Mouse (Mus musculus) frontal cortex, postnatal 10 days (tissue): ENCODE results near the gene Grk5.

Experiments used
- DNase-seq, 2 experiments: peaks; one replicate each; pipeline ENCODE4 v3.0.0; 2022; ENCODE audit warnings: low spot score in 2 of 2, mixed read lengths in 1 of 2

Grk5 gene

DNA sequence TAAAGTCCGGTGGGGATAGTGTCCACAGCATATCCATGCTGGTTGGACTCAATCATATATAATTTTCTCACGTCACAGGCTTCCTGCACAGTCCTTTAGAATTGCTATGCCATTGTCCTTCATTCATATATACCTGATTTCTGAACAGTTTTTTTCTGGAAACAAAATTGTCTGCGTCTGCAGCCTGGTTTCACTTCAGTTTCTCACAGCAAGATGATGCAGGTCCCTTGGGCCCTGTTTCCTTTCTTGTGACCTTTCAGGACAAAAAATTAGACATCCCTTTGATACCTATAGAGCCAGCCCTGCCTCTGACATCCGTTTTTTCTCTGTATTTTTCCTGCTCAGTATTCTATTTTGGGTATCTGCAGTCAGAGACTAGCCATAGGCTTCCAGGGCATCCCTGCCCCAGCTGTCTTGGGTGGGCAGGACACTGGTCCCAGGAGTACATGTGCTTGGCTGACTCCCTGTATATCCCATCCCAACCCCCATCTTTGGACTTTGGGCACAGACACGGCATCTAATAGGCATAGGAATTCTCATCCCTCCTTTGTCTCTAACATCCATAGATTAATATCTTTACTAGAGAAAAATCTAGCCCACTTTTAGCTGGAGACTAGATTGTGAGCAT, 167.3 kb downstream of the Grk5 start:
- no peak for DNase-seq

DNA sequence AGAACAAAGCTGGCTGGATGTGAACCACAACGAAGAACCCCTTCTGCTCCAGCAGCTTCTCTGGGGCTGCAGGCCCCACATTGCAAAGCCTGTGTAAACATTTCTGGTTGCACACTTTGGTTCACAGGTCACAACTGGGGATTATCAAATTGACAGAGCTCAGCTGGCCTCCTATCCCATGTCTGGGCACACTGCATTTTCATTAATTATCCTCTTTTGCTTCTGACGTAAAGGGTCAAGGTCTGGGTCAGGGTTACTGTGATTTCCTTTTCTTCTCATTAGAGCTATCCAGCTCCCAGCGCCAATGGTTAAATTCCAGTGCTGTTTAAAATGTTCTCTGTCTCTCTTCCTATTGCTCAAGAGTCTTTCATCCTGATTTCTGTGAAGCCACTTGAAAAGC, 168.0 kb downstream of the Grk5 start:
- no peak for DNase-seq

DNA sequence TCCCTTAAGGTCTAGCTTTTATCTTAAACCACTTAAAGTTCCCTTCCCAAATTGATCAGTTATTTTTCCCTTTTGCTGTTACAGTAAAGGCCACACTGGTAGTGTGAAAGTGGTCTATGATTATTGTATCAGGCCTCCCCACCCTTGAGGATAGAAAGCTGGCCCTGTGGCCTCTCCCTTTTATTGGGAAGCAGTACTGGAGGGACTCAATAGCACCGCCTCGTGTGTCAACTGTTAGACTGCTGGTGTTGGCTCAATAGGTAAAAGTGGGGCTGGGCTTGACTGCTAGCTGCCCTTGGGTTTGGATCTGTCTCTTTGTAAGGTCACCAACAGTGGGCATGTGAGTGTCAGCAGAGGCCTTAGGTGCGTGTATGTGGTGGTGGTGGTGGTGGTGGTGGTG, 174.8 kb downstream of the Grk5 start:
- DNase-seq = no peak

DNA sequence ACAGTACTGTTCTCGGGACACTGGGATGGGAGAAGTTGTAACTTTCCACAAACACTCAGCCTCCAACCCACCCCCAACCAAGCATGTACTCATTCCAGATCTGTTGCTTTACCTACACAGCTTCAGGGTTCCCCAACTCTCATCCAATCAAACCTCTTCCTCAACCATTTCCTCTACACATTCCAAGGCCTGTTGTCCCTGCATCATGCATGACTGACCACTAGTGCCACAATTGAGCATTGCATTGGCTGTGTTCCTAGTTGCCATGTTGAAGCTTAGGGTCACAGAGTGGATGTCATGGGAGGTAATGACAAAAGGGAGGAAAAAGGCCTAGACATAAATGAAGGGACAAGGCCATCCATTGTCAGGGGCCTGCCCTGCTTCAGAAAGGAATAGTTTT, 175.5 kb downstream of the Grk5 start:
- DNase-seq = no peak

DNA sequence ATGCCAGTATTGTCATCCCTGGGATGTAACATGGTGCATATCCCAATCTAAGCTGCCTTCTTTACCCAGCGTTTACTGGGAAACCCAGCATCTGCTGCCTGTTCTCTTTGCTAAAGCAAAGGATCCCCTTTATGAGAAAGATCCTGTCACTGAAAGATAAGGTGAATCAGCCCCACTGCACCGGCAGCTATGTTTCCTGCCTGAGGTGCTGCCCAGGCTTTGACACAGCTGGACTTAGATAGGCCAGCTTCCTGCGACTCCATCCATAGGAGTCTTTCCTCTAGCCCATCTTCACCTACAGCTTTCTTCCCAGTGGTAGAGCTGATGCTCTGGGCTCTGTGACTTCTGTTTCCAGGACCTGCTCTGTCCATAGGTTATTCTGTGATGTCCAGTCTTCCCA, 189.1 kb downstream of the Grk5 start:
- no peak for DNase-seq

DNA sequence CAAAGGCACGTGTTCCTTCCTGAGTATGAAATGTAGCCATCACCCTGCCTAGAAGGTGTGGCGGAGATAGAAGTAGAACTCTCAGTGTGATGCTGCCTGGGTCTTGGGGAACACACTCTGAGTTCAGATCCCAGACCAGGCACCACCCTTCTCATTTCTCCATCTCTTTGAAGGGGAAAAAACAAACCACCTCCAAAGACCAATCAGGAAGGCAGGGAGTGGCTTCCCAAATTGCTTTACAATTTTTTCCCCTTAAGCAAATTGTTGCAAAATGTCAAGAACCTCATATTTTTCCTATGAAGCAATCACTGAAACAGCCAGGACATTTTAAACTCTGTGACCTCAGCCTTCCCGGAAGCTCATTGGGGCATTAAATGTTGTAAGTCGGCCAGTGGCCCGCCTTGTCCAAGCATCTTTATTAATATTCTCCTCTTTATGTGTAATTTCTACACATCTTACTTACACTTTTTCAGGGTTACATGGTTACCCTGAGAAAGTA, 190.8 kb downstream of the Grk5 start:
- DNase-seq = no peak

DNA sequence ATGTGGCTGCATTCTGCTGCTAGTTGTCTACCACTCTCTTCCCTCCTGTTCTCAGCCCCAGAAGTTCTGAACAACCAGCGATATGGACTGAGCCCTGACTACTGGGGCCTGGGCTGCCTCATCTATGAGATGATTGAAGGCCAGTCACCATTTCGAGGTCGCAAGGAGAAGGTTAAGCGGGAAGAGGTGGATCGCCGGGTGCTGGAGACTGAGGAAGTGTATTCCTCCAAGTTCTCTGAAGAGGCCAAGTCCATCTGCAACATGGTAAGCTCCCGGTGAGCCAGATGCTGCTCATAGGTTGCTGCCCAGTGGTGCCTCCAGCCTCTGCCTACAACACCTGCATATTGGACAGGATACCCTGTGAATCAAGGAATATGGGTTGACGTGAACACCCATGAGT, 193.5 kb downstream of the Grk5 start:
- DNase-seq = no peak

DNA sequence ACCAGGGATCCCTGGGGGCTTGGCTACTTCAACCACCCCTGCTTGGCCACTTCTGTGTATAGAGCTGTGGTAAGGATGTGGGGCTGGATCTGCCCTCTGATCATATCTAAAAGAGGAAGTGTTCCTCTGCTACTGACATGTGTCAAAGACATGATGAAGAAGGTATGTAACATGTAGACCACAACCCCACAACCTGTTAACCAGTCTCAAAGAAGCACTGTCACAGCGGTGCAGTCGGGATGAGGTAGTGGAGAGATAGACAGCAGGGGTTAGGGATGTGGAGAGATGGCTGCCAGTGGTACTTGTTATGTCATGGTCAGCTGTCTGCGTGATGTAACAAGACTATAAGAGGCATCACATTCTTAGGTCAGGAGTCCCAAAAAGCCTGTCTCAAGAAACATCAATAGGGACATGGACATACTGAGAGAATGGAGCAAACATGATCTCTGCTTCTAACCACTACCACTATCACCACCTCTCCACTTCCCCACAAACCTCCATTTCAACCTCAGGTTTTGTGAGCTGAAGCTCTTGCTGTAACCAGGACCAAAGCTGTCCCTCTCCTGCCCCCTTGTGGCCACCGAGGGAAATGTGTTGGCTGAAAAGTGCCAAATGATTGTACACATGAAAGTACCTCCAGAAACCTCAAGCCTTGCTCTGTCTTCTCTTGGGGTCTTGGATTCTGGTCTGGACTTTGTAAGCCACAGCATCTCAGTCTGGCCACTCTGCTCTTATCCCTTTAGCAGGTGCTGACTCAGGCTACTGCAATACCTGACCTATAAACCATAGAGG, 194.8 kb downstream of the Grk5 start:
- peak; percentile 81 to 85 for DNase-seq

DNA sequence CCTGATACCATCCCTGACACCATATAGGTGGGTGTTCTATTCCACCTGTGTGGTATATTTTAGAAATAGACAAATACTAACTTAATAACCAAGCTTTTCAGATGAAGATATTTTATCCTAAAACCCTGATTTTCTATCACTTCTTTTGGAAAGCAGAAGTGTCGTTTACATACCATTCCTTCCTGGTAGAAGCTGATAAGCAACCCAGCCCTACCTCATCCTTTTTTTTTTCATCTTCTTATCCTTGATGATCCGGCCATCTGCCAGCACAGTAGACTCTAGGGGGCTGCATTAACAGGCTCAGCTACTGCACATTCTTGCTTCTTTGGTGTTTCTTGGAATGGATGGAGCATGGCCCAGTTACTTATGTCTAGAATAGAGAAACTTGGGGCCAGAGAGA, 195.7 kb downstream of the Grk5 start:
- DNase-seq = no peak

DNA sequence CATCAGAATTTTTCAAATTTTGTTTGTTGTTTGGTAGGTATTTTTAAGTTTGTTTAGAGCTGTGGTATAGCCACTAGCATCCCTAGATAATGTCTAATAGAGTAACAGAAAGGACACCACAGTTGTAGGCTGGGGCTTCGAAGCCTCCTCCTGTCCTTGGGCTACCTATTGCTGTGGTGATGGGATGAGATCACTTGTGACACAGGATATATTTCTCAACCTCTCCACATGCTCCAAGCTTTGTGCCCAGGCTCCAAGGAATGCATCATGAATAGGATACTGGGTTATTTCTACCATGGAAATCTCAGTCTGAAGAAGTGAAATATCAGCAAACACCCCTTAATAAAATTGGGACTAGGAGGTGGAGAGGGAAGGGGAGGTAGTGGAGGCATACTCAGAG, 198.2 kb downstream of the Grk5 start:
- no peak for DNase-seq

DNA sequence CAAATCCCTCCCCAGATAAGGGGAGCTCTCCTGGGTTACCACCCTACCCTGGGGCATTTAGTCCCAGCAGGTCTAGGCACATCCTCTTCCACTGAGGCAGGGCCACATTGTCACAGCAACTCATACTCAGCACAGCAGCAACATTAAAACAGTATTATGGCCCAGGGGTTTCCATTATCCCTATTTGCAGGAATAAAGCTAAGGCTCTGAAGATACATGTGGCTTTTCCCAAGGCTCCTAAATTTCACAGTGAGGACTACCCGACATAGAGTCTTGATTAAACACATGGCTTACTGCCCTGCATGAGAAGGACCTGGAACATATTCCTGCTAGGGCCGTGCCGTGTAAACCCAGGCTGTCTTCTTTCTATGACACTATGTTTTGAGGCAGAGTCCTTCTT, 199.5 kb downstream of the Grk5 start:
- DNase-seq = no peak

DNA sequence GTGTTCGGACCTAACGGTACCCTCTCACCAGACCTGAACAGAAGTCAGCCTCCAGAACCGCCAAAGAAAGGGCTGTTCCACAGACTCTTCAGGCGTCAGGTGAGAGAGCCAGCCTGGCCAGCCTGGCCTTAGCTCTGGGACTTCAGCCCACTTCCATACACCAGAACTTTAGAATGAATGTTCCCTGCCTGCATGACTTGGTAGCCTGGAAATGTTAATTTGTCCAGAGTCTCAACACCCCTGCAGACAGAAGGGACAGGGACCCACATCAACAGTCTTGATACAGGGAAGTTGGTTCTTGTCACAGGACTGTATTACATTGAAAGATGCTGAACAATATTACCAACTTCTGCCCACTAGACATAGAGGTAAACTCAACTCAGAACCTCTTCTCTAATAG, 201.0 kb downstream of the Grk5 start:
- DNase-seq = no peak

DNA sequence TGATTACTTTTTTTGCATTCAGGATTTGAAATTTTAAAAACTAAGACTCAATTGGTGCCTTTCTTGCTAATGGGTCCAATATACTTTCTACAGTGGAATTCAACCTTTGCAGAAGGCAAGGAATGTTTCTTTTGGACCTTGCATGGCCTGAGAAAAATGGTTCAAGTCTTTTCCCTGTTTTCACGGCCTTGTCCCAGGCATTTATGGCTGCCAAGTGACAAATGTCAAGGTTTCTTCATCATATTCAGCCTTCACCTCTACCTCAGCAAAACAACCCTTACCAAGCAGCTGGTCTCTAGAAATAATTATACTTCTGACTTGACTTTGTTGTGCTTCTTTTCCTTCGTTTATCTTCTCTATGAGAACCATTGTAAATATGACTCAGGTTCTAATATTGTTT, 207.2 kb downstream of the Grk5 start:
- DNase-seq = no peak

DNA sequence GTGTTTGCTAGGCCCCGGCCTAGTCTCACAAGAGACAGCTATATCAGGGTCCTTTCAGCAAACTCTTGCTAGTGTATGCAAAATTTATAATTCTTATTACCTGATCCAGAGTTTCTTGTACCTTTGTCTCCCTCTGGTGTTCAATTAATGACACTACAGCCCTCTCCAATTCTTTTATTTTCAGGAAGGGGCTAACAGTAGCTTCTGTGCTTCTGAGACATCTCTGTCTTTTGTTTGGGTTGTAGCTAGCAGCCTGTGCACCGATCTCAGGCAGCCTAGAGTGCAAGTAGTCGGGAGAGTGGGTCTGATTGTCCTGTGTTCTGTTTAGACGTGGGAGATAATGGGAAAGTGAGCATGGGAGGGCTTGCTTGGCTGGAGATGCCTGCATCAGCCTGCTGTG, 208.2 kb downstream of the Grk5 start:
- DNase-seq = no peak

DNA sequence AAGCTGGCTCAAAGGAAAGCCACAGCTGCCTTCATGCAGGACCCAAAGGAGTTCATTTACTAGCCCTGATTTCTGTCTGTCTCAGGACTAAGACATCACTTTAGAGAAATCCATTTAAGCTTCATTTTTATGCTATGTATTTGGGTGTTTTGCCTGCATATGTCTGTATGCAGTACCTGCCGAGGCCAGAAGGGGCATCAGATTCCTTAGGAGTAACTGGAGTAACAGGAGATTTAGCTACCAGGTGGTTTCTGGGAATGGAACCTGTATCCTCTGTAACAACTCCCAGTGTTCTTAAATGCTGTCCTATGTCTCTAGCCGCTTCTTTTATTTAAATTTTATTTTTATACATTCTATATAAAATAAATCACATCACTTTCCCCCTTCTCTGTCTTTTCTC, 220.6 kb downstream of the Grk5 start:
- no peak for DNase-seq

DNA sequence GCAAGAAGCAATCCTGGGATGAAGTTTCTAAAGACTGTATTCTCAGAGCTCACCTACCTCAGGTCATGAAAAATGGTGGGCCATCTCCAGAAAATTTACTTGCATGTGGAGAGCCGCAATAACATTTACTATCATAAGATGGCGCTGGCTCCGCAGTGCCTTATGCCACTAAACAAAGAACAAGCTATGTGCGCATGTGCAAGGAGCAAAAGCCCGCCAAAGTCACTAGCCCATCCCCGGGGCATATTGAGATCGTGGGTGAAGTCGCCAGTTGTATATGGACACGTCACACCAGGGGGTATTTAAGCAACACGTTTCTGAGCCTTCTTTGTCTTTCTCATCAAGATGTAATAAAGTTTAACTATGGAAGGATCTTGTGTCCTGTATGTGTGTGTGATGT, 241.5 kb downstream of the Grk5 start:
- no peak for DNase-seq

DNA sequence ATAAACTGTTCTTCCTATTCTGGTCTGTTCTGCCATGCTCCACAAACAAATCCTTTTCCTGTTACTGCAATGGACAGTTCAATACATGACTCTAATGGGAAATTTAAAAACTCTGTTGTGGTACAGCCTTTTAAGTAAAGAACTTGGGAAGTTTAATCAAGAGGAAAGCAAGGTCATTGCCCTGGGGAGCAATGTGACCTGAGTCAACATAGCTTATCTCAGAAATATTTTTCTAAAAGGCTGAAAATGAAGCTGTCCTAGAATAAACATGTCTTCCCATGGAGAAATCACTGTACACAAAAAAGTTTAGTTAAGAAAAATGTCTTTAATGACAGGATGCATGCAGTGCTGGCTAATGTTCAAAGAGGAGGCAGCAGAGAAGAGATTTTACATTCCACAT, 249.1 kb downstream of the Grk5 start:
- DNase-seq = no peak

DNA sequence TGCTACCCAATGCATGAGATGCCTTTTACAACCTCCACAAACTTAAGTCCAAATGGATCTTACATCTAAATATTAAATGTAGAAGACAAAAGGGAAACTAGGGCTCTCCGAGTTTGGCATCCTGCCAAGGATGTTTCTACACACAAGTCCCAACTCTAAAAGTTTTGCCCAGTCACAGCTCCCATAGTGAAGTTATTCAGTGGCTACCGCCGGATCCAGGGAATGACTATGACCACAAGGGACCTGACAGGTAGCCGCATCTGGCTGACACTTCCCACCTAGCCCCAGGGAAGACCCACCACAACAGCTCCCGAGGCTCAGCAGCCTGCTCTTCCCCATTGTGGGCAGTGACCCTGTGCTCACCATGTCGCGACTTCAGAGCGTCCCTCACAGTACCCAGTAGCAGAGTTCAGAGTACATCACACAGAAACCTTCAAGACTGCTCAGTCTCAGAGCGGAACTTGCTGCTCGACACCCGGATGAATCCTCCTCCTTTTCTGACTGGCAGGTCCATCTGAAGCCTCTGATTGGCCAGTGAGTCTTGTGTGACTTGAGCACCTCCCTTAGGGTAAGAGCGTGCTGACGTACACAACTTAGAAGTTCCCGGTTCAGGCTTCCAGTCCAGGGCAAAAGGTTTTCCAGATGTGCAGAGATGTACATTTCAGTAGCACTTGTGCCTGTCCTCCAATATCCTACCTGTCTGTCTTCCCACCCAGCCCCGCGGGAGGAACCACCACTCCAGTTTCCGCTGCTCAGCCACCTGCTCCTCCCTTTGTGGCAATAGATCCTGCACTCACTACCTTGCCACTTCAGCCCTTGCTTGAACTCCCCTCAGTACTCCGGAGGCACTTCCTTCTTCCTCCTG, 251.0 kb downstream of the Grk5 start, which contains the start of gene Zfp950:
Gene Zfp950 (minus strand): TSS at position 499 of the 865 bp plus-strand sequence.
- DNase-seq = peak; percentile 77 to 82

DNA sequence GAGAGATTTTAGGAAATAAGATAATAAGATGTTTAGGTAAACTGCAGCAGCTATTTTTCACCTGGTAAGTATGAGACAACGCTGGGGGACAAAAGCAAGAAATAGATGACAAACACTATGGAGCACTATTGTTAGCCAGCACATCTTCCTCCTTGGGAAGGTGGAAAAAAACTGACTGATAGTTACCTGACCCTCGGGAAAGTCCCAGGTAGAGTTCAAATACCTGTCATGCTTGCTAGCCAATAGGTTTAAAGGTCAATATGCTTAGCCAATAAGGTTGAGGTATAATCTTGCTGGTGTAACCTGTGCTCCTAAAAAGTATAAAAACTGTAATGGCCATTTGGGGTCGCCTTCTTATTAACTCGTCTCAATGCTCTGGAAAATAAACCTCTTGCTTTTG, 251.8 kb downstream of the Grk5 start:
- no peak for DNase-seq
